Comparison of ENCODE assay signal across 9 mouse cellular contexts in the genomic region with DNA sequence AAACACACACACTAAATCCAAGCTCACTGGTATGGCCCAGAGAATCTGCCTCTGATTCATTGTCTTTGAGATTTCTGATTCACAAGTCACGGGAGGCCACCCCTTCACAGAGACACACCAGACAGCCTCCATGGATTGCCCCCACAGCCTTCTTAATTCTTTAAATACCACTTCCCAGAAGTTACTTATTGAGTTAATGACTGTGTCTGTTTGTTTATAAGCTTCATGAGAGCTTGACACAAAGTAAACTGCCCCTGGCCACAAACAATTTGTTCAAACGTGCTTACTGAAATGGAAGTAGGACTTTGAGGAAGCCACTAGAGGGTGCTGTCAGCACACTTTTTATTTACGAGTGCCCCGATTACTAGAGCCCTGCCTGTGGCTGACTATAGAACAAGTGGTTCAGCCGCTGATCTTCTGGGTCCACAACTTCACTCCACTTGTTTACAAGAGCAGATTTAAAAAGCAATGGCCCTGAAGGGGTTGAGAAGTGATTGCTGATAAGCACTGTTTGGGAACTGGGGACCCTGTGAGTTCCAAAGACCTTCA.
A peak's percentile ranks its signal among the peaks of the same experiment; 100 is the strongest.
DNase-seq lines count a peak whose midpoint lies in the region; ATAC-seq and TF ChIP-seq lines count a peak whose summit lies in the region.
"Had no signal": no experiment of that assay in that cellular context is flagged by ENCODE, and none has a peak within 500 bp of the region (broad histone marks: within the 10 kb centered on the region; RNA-seq: fewer than 3 reads in every experiment).

No protein-coding gene starts in this region.

- H3K27me3 ChIP-seq in forebrain, embryonic 15.5 days, result 0 out of 2 replicates have a peak, but pooled peaks cover 5% of the 10 kb centered on the region
- H3K27me3 ChIP-seq in midbrain, embryonic 12.5 days, result no peaks in the 10 kb centered on the region; the same call in none of the 2 replicates
- H3K27me3 ChIP-seq: liver, embryonic 15.5 days had no signal

- intact Hi-C loops in left cerebral cortex, adult 2 months (cut with DNase I), result loop anchor here (1.0 to 10.0 kb wide), 4 partner anchors 78 to 975 kb away; no protein-coding TSS in a partner anchor

- no peak overlapping the region for H3K9ac ChIP-seq in forebrain, embryonic 15.5 days (replicated peaks)
- no peak overlapping the region for H3K9ac ChIP-seq in midbrain, embryonic 12.5 days (replicated peaks)
- H3K9ac ChIP-seq: liver, embryonic 15.5 days had no signal

- ATAC-seq in CD4-positive, CD25-positive, alpha-beta regulatory T cell, adult 4 months, result no peak
- ATAC-seq in forebrain, embryonic 15.5 days (replicated peaks), result peak; percentile 73
- peak; percentile 68 for ATAC-seq in midbrain, embryonic 12.5 days (ENCODE audit: low FRiP score, low read depth)

- no peak overlapping the region for H3K4me3 ChIP-seq in forebrain, embryonic 15.5 days
- no peak overlapping the region for H3K4me3 ChIP-seq in left cerebral cortex, adult 2 months
- no peak overlapping the region for H3K4me3 ChIP-seq in midbrain, embryonic 12.5 days
- H3K4me3 ChIP-seq: liver, embryonic 15.5 days had no signal

- H3K4me1 ChIP-seq in forebrain, embryonic 15.5 days, result no peaks in the 10 kb centered on the region
- no peaks in the 10 kb centered on the region for H3K4me1 ChIP-seq in midbrain, embryonic 12.5 days
- H3K4me1 ChIP-seq: liver, embryonic 15.5 days had no signal

- H3K9me3 ChIP-seq in forebrain, embryonic 15.5 days, result no peaks in the 10 kb centered on the region
- H3K9me3 ChIP-seq in midbrain, embryonic 12.5 days, result 0 out of 2 replicates have a peak, but pooled peaks cover under 1% of the 10 kb centered on the region
- H3K9me3 ChIP-seq: liver, embryonic 15.5 days had no signal

- H3K27ac ChIP-seq in forebrain, embryonic 15.5 days (replicated peaks), result no peak overlapping the region
- no peak overlapping the region for H3K27ac ChIP-seq in left cerebral cortex, adult 2 months
- H3K27ac ChIP-seq in midbrain, embryonic 12.5 days (replicated peaks), result no peak overlapping the region
- H3K27ac ChIP-seq: liver, embryonic 15.5 days had no signal

- H3K36me3 ChIP-seq in forebrain, embryonic 15.5 days, result no peaks in the 10 kb centered on the region
- H3K36me3 ChIP-seq in midbrain, embryonic 12.5 days, result no peaks in the 10 kb centered on the region
- H3K36me3 ChIP-seq: liver, embryonic 15.5 days had no signal

- WGBS in forebrain, embryonic 15.5 days, result 14% methylated on average over 5 of the region's 5 CpGs
- WGBS in midbrain, embryonic 12.5 days, result 15% methylated on average over 5 of the region's 5 CpGs

- DNase-seq in CD4-positive, CD25-positive, alpha-beta regulatory T cell, adult 2 months (ENCODE audit: low read depth, low spot score), result peak; percentile 75
- peak; percentile 53 for DNase-seq in c-Kit-positive CD71-positive TER-119-negative erythroid progenitor cells, embryonic 14.5 days (ENCODE audit: low read depth)
- DNase-seq in induced T-regulatory cell, adult 2 months (ENCODE audit: low read depth), result peak; percentile 78
- DNase-seq in left cerebral cortex, adult 2 months (ENCODE audit: extremely low spot score in 1 of 2, low spot score in 2 of 2), result peak; percentile 60
- DNase-seq in spleen, adult 12 weeks (ENCODE audit: low spot score), result peak; percentile 23

- peak; percentile 89 for TF ChIP-seq CTCF in left cerebral cortex, adult 2 months (IDR thresholded peaks at IDR 0.05)

- H3K4me2 ChIP-seq in forebrain, embryonic 15.5 days (replicated peaks), result no peak overlapping the region
- H3K4me2 ChIP-seq in midbrain, embryonic 12.5 days (replicated peaks), result no peak overlapping the region
- H3K4me2 ChIP-seq: liver, embryonic 15.5 days had no signal

Comparison
In these comparisons a context has a peak if more than half of its experiments do, and no peak if none do; other contexts are left out.
1. DNase-seq: peak in every context shown above with its lines; median percentile 78 in induced T-regulatory cell, adult 2 months; 75 in CD4-positive, CD25-positive, alpha-beta regulatory T cell, adult 2 months; 60 in left cerebral cortex, adult 2 months; 53 in c-Kit-positive CD71-positive TER-119-negative erythroid progenitor cells, embryonic 14.5 days; 23 in spleen, adult 12 weeks.